Mouse (Mus musculus) testis, adult 2 months (tissue): ENCODE measurements at regions not wholly inside any gene's neighbourhood (a gene's known extent, or its start where the extent isn't known, plus 50 kb on each side); places are given as distances from the start of the nearest gene placed in this dataset.

Experiments
- H3K27ac ChIP-seq: fragments of 200-500 bp; 2 replicates; pipeline ENCODE4 v1.5.1; 2012; ENCODE audit warnings: low read depth, low read length; ENCODE audit not compliant: control insufficient read depth, insufficient read depth
- H3K27me3 ChIP-seq: fragments of 200-500 bp; 2 replicates; pipeline ENCODE4 v1.6.1; 2012; ENCODE audit warnings: mild to moderate bottlenecking, low read length, moderate library complexity; ENCODE audit not compliant: control insufficient read depth, insufficient read depth
- H3K36me3 ChIP-seq: fragments of 200-500 bp; 2 replicates; pipeline ENCODE4 v1.6.1; 2012; ENCODE audit warnings: mild to moderate bottlenecking, low read length; ENCODE audit not compliant: control insufficient read depth, insufficient read depth
- H3K4me1 ChIP-seq: fragments of 200-500 bp; 2 replicates; pipeline ENCODE4 v1.6.1; 2012; ENCODE audit warnings: low read length; ENCODE audit not compliant: control insufficient read depth, insufficient read depth
- H3K4me3 ChIP-seq: fragments of 200-500 bp; 2 replicates; pipeline ENCODE4 v1.5.1; 2012; ENCODE audit warnings: low read depth, mild to moderate bottlenecking, low read length, moderate library complexity, mixed read lengths; ENCODE audit not compliant: control insufficient read depth
- CTCF ChIP-seq: fragments of 200-500 bp; IDR thresholded peaks from 2 replicates; pipeline ENCODE4 v1.5.1; 2012; ENCODE audit warnings: low read depth, mild to moderate bottlenecking, inconsistent platforms, low read length, moderate library complexity; ENCODE audit not compliant: control insufficient read depth, insufficient read depth, insufficient replicate concordance
- POLR2A ChIP-seq: fragments of 200-500 bp; IDR thresholded peaks from 2 replicates; pipeline ENCODE4 v1.6.1; 2012; ENCODE audit warnings: low read depth, mild to moderate bottlenecking, inconsistent platforms, low read length, moderate library complexity; ENCODE audit not compliant: control insufficient read depth

- Histone ChIP-seq H3K27ac (no peak overlapping the region), H3K4me3 (no peak overlapping the region), H3K4me1 (no peaks in the 10 kb centered on the region), H3K27me3 (no peaks in the 10 kb centered on the region), H3K36me3 (no peaks in the 10 kb centered on the region)
- TF ChIP-seq CTCF (no peak), POLR2A (no peak)
Observed at GRCm38 (mm10) chr3:34252730-34253337, 171.7 kb upstream of the Dnajc19 start.

- TF ChIP-seq CTCF, result no peak
- TF ChIP-seq POLR2A, result no peak
- H3K27me3 ChIP-seq, result no peaks in the 10 kb centered on the region
Observed at GRCm38 (mm10) chr3:34242126-34242525, 161.0 kb upstream of the Dnajc19 start.

GRCm38 (mm10) chr3:34239978-34240377 is 158.9 kb upstream of the Dnajc19 start:
- TF ChIP-seq POLR2A (no peak), CTCF (no peak)
- Histone ChIP-seq H3K27me3 (no peaks in the 10 kb centered on the region), H3K4me1 (no peaks in the 10 kb centered on the region), H3K27ac (no peak overlapping the region), H3K36me3 (no peaks in the 10 kb centered on the region), H3K4me3 (no peak overlapping the region)

More at GRCm38 (mm10) chr3:34242126-34242525, 161.0 kb upstream of the Dnajc19 start:
- no peak overlapping the region for H3K27ac ChIP-seq
- no peaks in the 10 kb centered on the region for H3K4me1 ChIP-seq
- H3K4me3 ChIP-seq, result no peak overlapping the region
- no peaks in the 10 kb centered on the region for H3K36me3 ChIP-seq

- no peak for TF ChIP-seq CTCF
- TF ChIP-seq POLR2A, result no peak
- Histone ChIP-seq H3K4me3 (no peak overlapping the region), H3K27ac (no peak overlapping the region)
Observed at GRCm38 (mm10) chr3:34234391-34234790, 153.3 kb upstream of the Dnajc19 start.

GRCm38 (mm10) chr3:34232329-34233250 is 151.5 kb upstream of the Dnajc19 start:
- Histone ChIP-seq H3K36me3 (no peaks in the 10 kb centered on the region), H3K27me3 (no peaks in the 10 kb centered on the region), H3K4me3 (no peak overlapping the region), H3K27ac (no peak overlapping the region), H3K4me1 (no peaks in the 10 kb centered on the region)
- TF ChIP-seq POLR2A, result no peak
- no peak for TF ChIP-seq CTCF

More at GRCm38 (mm10) chr3:34234391-34234790, 153.3 kb upstream of the Dnajc19 start:
- Histone ChIP-seq H3K36me3 (no peaks in the 10 kb centered on the region), H3K27me3 (no peaks in the 10 kb centered on the region), H3K4me1 (no peaks in the 10 kb centered on the region)

- Histone ChIP-seq H3K27me3 (no peaks in the 10 kb centered on the region), H3K4me1 (no peaks in the 10 kb centered on the region), H3K36me3 (no peaks in the 10 kb centered on the region), H3K27ac (no peak overlapping the region), H3K4me3 (no peak overlapping the region)
- TF ChIP-seq POLR2A (no peak), CTCF (no peak)
Observed at GRCm38 (mm10) chr3:34231593-34232328, 150.6 kb upstream of the Dnajc19 start.

GRCm38 (mm10) chr3:34222291-34222690 is 141.2 kb upstream of the Dnajc19 start:
- no peaks in the 10 kb centered on the region for H3K4me1 ChIP-seq
- TF ChIP-seq POLR2A, result no peak
- no peak for TF ChIP-seq CTCF
- H3K4me3 ChIP-seq, result no peak overlapping the region
- no peak overlapping the region for H3K27ac ChIP-seq
- H3K27me3 ChIP-seq, result no peaks in the 10 kb centered on the region
- H3K36me3 ChIP-seq, result no peaks in the 10 kb centered on the region
